Mouse (Mus musculus) liver (tissue): ENCODE data around the gene H2-T23.

ENCODE experiments used
- DNase-seq: peaks from one replicate; pipeline ENCODE4 v3.0.0-alpha.2; 2020; ENCODE audit warnings: mixed read lengths

Gene H2-T23

DNA sequence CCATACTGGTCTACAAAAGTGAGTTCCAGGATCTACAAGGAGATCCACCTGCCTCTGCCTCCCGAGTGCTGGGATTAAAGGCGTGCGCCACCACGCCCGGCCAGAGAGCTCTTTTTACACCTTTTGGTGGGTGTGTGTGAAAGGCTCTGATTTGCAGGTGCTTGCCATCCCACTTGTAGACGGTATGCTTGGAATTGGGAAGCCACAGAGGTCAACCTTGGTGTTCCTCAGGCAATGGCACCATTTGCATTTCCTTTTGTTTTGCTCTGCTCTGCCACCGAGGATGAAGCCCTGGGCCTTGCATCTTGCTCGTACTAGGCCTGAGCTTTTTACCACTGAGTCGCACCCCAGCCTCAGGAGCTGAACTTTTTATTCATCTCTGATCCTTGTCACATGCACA lies 50.9 kb downstream of the H2-T23 start:
- no peak for DNase-seq

DNA sequence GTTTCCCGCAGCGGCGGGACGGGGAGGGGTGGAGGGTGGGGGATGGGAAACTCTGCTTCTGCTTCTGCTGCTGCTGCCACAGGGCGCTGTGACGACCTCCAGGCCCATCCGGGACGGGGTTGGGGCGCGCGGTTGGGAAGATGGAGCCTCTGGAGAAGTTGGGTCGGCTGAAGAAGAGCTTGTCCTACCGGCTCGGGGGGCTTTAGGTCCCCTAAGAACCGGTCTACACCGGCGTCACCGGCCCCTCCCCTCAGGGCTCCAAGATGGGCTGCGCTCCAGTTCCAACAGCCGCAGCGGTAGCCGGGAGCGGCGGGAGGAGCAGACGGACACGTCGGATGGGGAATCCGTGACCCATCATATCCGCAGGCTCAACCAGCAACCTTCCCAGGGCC lies 52.3 kb downstream of the H2-T23 start:
- DNase-seq: peak; percentile 40
